Mouse (Mus musculus): Measurements from ENCODE around the gene Bbs5. TPM values are rescaled to one million over a fixed set of nuclear protein-coding genes. Genes with fewer than 3 reads are reported as not detected.

Gene Bbs5
- 8.7 and 14.6 TPM in 2 replicates for polyA plus RNA-seq (2015; fragmentation: Nextera tagmentation; extraction: Ambion mirVana)

DNA sequence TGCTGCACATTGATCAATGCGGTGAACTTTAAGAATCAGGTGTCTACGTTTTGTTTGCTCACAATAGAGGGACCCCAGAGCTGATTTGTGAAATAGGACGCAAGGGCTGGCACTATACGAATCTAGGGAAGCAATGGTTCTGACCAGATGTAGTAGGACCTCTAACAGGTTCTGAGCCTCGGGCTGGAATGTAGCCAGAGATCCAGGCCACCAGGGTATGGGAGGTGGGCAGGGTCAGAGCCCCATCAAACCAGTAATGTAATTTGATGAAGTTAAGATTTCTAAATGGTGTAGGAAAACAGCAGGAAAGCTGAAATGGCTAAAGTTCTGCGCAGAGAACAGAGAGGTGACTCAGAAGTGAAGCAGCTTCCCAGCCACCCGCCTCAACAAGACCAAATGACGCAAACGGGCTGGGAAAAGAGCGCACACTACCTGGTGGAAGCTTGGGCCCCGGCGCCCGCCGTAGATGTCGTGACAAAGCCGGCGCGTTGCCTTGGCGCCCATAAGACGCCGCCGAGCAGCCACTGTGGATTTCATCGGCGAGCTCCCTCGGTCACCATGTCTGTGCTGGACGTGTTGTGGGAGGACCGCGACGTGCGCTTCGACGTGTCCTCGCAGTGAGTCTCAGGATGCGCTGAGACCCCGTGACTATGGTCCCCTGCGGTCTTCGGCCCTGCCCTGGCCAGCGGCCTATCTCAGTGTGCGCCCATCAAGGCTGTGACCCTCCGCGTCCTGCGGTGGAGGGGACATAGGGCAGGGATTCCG is at the start of gene Bbs5:
Gene Bbs5, plus strand, starts transcription at position 446 of the 765 bp plus-strand sequence.

DNA sequence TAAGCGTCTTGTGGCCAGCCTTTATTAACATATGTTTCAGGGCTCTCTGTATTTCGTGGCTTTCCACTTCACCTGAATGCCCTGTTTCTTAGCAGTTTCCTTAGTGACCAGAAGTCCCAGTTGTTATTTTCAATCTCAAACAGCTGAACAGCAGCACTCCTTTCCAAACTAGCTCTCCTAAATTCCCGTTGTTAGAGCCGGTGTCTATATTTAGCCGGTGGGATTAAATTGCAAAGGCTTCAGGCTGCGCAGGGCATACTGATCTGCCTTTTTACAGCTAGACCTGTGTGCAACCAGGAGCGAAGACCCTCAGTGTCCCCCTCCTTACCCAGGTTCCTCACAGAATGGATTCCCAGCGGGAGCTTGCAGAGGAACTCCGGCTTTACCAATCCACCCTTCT is 22.9 kb downstream of the Bbs5 start, which contains the start of gene Klhl41:
Gene Klhl41, plus strand, starts transcription at position 268 of the 400 bp plus-strand sequence.

DNA sequence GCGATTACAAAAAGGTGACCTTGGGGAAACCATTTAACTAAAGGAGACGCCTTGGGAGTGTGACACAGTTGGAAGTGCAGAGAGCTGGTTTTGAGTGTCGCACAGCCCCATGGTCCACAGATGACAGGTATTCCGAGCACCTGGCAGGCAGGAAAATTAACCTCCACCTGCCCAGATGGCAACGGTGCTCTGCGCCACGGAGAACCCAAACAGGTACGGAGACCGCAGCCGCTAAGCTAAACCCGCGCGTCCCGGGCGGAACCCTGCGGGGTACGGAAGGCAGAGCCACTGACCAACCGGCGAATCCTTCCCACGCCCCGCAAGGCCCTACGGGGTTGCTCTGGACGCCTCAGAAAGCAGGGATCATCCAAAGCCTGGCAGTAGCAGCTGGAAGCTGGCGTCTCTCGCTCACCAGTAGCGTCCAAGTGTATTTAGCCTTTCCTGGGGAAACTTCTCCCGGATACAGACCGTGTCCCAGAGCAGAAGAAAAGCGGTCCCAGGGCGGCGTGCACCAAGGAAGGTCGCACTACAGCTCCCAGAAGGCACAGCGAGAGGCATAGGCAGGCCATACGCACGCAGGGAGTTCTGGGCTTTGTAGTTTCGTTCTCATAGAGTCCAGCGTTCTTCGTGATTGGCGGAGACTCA is 66.1 kb downstream of the Bbs5 start, which contains the start of gene Fastkd1:
Gene Fastkd1, minus strand, starts transcription at position 536 of the 645 bp plus-strand sequence.

Other genes with a start within 250 kb of the Bbs5 start
- 0.19 and 0.28 TPM in 2 replicates for gene Lrp2, start 61.1 kb upstream of the Bbs5 start, polyA plus RNA-seq (2015; fragmentation: Nextera tagmentation; extraction: Ambion mirVana)
- 0.12 and 0.16 TPM in 2 replicates for gene Klhl41, start 22.9 kb downstream of the Bbs5 start, polyA plus RNA-seq (2015; fragmentation: Nextera tagmentation; extraction: Ambion mirVana)
- 5.1 and 5.3 TPM in 2 replicates for gene Fastkd1, start 66.3 kb downstream of the Bbs5 start, polyA plus RNA-seq (2015; fragmentation: Nextera tagmentation; extraction: Ambion mirVana)
- gene Ppig, start 75.4 kb downstream of the Bbs5 start, polyA plus RNA-seq (2015; fragmentation: Nextera tagmentation; extraction: Ambion mirVana) = 79.3 and 97.9 TPM in 2 replicates
- gene Ccdc173, start 142.4 kb downstream of the Bbs5 start, polyA plus RNA-seq (2015; fragmentation: Nextera tagmentation; extraction: Ambion mirVana) = 0.87 and 1.0 TPM in 2 replicates
- 18.3 and 18.5 TPM in 2 replicates for gene Phospho2, start 142.5 kb downstream of the Bbs5 start, polyA plus RNA-seq (2015; fragmentation: Nextera tagmentation; extraction: Ambion mirVana)
- 49.3 and 58.7 TPM in 2 replicates for gene Klhl23, start 174.8 kb downstream of the Bbs5 start, polyA plus RNA-seq (2015; fragmentation: Nextera tagmentation; extraction: Ambion mirVana)
- 187 and 228 TPM in 2 replicates for gene Ssb, start 214.4 kb downstream of the Bbs5 start, polyA plus RNA-seq (2015; fragmentation: Nextera tagmentation; extraction: Ambion mirVana)
- 30.4 and 32.7 TPM in 2 replicates for gene Mettl5, start 238.4 kb downstream of the Bbs5 start, polyA plus RNA-seq (2015; fragmentation: Nextera tagmentation; extraction: Ambion mirVana)